Mouse (Mus musculus) embryo, embryonic 11 days (tissue): ENCODE data around the gene Sec24d.
A peak's percentile ranks its signal among the peaks of the same experiment; 100 is the strongest.

Experiments used
- DNase-seq: peaks from one replicate; pipeline ENCODE4 v3.0.0-alpha.2; 2015

Gene Sec24d

GRCm38 (mm10) chr3:123266753-123267651, at the start of gene Sec24d:
TSS of gene Sec24d (plus strand) at chr3:123267455.
- DNase-seq: peak; percentile 88

- DNase-seq: peak; percentile 4
Measured at GRCm38 (mm10) chr3:123218646-123219045, 48.6 kb upstream of the Sec24d start.

- no peak for DNase-seq
Measured at GRCm38 (mm10) chr3:123227276-123227675, 40.0 kb upstream of the Sec24d start.

GRCm38 (mm10) chr3:123231639-123232038, 35.6 kb upstream of the Sec24d start:
- no peak for DNase-seq

- peak; percentile 63 for DNase-seq
Measured at GRCm38 (mm10) chr3:123234191-123234836, 32.9 kb upstream of the Sec24d start.

GRCm38 (mm10) chr3:123235495-123235894, 31.8 kb upstream of the Sec24d start:
- DNase-seq: no peak

- peak; percentile 79 for DNase-seq
Measured at GRCm38 (mm10) chr3:123235921-123236320, 31.3 kb upstream of the Sec24d start, which contains the start of gene Synpo2. TSS of gene Synpo2 (minus strand) at chr3:123236149.

GRCm38 (mm10) chr3:123237039-123237438, 30.2 kb upstream of the Sec24d start:
- DNase-seq: peak; percentile 37

GRCm38 (mm10) chr3:123237446-123237845, 29.8 kb upstream of the Sec24d start:
- DNase-seq: no peak

GRCm38 (mm10) chr3:123244376-123244775, 22.9 kb upstream of the Sec24d start:
- peak; percentile 20 for DNase-seq

GRCm38 (mm10) chr3:123245646-123246045, 21.6 kb upstream of the Sec24d start:
- DNase-seq: peak; percentile 26

- DNase-seq: no peak
Measured at GRCm38 (mm10) chr3:123256181-123257101, 10.8 kb upstream of the Sec24d start.

- no peak for DNase-seq
Measured at GRCm38 (mm10) chr3:123258709-123259108, 8.5 kb upstream of the Sec24d start.

- no peak for DNase-seq
Measured at GRCm38 (mm10) chr3:123264706-123265105, 2.5 kb upstream of the Sec24d start.

GRCm38 (mm10) chr3:123267741-123268201, 516 bp downstream of the Sec24d start:
- DNase-seq: peak; percentile 58

- DNase-seq: no peak
Measured at GRCm38 (mm10) chr3:123282866-123283615, 15.8 kb downstream of the Sec24d start.

- DNase-seq: no peak
Measured at GRCm38 (mm10) chr3:123284284-123284683, 17.0 kb downstream of the Sec24d start.

GRCm38 (mm10) chr3:123285649-123286048, 18.4 kb downstream of the Sec24d start:
- DNase-seq: no peak

- DNase-seq: no peak
Measured at GRCm38 (mm10) chr3:123288856-123289570, 21.8 kb downstream of the Sec24d start.

- no peak for DNase-seq
Measured at GRCm38 (mm10) chr3:123291670-123292069, 24.4 kb downstream of the Sec24d start.

GRCm38 (mm10) chr3:123296654-123297053, 29.4 kb downstream of the Sec24d start:
- no peak for DNase-seq
